Mouse (Mus musculus): ENCODE results near the gene Cenpm.

Cenpm gene

DNA sequence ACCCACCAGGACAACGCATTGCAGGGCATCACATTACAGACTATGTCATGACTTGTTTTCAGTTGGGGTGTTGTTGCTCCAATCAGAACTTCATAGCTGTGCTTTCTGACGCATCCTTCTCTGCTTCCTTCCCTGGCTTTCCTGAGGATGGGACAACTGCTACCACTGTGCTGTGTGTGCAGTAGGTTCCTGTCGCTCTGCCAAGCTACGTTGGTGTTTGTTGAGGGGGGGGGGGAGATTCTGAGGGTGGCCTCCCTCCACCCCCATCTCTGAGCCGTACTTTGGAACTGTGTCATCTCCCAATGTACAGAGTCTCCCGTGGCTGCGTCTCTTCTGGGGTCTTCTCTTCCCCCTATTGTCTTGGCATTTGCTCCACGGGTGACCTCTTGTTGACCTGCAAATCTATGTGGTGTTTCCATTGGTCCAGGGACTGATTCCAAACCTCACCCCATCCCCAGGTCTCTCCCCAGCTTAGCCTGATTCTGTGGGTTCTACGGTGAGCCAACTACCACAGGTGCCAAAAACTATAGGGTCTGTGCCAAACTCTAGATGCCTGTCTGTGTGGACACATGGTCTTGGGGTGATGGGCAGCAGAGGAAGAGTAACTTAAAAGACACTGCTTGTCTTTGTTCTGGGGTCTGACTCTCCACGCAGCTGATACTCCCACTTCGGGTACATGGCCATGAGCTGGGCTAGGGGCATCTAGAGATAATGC lies 29.1 kb downstream of the Cenpm start:
- DNase-seq (ENCODE audit: low spot score): no peak

DNA sequence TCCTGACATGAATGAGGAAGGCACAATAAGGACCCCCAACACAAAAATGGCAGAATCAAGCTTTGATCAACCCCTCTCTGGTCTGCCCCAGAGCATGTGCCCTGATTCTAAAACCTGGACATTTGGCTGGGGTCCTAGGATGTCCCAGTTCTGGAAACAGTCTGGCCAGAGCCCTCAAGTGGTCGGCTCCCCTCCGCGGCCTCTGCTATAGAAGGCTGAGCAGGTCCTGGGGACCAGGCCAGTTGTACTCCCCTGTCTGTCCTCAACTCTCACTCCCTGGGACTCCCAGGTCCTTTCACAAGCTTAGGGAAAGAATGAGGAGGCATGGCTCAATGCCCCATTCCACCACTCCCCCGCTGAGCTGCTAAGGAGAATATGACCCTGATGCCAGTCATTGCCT lies 31.3 kb downstream of the Cenpm start:
- DNase-seq (ENCODE audit: low spot score): no peak

DNA sequence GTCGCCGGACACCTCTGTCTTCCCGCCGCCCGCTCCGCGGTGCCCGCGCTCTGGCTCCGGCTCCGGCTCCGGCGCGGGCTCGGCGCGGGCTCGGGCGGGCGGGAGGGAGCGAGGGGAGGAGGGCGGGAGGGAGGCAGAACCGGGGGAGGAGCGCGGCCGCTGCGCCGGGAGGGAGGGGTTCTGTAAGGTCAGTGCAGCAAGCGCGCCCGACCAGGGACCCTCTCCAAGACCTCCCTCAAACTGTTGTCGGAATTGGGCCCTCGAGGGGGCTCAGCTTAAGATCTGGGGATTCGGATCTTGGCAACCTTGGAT lies 31.8 kb downstream of the Cenpm start, which contains the start of gene Shisa8:
Shisa8 (minus strand) TSS at position 64 of the 312 bp plus-strand sequence.
- DNase-seq (ENCODE audit: low spot score): no peak

DNA sequence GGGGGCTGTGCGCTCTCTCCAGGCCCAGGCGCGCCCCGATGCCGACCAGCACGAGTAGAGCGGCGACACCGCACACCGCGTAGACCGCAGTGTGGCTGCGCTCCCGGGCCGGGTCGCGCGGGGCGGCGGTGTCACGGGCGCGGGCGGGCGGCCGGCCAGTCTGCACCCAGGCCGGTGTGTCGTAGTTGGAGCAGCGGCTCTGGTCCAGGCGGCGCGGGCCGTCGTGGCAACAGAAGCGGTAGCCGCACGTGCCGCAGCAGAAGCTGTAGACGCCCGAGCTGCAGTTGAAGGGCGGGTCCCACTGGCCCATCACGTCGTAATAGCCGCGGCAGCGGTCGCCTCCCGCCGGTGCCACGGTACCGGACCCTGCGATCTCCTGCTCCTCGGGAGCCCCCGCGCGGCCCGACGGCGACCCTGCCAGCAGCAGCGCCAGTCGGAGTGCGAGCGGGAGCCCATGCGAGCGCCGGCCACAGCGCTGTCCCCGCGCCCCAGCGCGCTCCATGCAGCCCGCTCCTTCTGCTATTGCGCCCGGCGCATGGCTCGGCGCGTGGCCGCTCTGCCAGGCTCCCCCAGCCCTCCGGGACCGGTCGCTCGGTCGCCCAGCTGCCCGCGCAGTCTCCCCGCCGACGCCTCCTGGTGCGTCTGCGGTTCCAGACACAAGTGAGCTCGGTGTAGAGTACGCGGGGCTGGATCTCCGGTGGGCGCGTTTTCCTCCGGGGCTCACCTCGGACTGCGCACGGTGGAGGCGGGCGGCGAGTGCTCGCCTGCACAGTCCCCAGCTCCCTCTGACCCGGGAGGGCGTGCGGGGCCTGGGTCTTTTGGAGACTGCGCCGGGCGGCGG lies 32.4 kb downstream of the Cenpm start:
- DNase-seq (ENCODE audit: low spot score): no peak

- no peak for DNase-seq (ENCODE audit: low spot score)
Measured at GRCm38 (mm10) chr15:82211281-82211680, 33.3 kb downstream of the Cenpm start.

- DNase-seq (ENCODE audit: low spot score): no peak
Measured at GRCm38 (mm10) chr15:82210801-82211200, 33.7 kb downstream of the Cenpm start.

GRCm38 (mm10) chr15:82209295-82210050 lies 35.1 kb downstream of the Cenpm start:
- no peak for DNase-seq (ENCODE audit: low spot score)

- DNase-seq (ENCODE audit: low spot score): no peak
Measured at GRCm38 (mm10) chr15:82208307-82208706, 36.2 kb downstream of the Cenpm start.

DNA sequence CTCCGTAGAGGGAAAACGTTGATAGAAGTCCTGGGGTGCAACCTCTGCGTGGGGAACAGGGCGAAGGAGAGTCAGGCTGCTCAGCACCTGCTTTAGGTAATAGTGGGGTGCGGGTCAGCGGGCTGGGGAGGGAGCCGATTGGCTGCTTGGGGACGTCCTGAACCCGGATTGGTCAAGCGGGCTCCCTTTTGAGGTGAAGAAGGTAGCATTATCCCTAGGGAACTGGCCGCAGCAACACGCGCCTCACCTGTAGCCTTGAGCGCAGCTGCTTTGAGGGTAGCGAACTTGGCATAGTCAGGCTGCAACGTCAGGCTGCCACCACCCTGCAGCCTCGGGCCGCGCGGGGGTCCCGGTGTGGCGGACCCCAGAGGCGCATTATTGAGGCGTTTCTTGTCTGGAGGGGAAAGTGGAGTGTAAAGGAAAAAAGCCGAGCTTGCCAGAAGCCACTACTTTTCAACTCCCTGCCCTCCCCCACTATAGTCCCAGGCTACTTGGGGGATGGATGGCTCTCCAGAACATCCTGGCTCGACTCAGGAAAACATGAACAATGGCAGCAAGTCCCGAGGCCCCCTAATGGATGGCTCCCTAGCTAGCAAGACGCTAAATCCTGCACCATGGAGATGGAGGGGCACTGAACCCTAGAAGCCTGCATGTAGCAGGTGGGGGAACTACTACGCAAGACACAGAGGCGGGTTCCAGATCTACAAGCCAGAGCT lies 36.9 kb downstream of the Cenpm start:
- DNase-seq (ENCODE audit: low spot score): no peak

GRCm38 (mm10) chr15:82207105-82207459 lies 37.5 kb downstream of the Cenpm start:
- DNase-seq (ENCODE audit: low spot score): no peak

- DNase-seq (ENCODE audit: low spot score): no peak
Measured at GRCm38 (mm10) chr15:82206365-82207104, 38.0 kb downstream of the Cenpm start.

GRCm38 (mm10) chr15:82204680-82205371 lies 39.7 kb downstream of the Cenpm start:
- DNase-seq (ENCODE audit: low spot score): no peak

GRCm38 (mm10) chr15:82203611-82204351 lies 40.8 kb downstream of the Cenpm start:
- no peak for DNase-seq (ENCODE audit: low spot score)

GRCm38 (mm10) chr15:82203090-82203489 lies 41.5 kb downstream of the Cenpm start:
- no peak for DNase-seq (ENCODE audit: low spot score)

DNA sequence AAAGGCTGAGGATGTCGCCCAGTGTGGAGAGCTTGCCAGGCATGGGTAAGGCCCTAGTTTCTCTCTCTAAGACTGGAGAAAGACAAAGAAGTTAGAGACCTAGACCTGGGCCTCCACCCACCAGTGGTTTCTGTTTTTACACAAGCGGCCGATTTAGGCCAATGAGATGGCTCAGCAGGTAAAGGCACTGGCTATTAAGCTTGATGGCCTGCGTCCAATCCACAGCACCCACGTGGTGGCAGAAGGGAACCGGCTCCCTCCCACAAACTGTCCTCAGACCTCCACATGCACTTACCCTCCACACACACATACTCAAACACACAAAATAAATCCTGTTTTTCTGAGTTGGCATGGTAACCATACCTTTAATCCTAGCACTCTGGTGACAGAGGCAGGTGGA lies 42.5 kb downstream of the Cenpm start:
- no peak for DNase-seq (ENCODE audit: low spot score)

- DNase-seq (ENCODE audit: low spot score): no peak
Measured at GRCm38 (mm10) chr15:82199546-82199945, 45.0 kb downstream of the Cenpm start.

- no peak for DNase-seq (ENCODE audit: low spot score)
Measured at GRCm38 (mm10) chr15:82198342-82198741, 46.2 kb downstream of the Cenpm start.

- DNase-seq (ENCODE audit: low spot score): no peak
Measured at GRCm38 (mm10) chr15:82197937-82198336, 46.6 kb downstream of the Cenpm start.

DNA sequence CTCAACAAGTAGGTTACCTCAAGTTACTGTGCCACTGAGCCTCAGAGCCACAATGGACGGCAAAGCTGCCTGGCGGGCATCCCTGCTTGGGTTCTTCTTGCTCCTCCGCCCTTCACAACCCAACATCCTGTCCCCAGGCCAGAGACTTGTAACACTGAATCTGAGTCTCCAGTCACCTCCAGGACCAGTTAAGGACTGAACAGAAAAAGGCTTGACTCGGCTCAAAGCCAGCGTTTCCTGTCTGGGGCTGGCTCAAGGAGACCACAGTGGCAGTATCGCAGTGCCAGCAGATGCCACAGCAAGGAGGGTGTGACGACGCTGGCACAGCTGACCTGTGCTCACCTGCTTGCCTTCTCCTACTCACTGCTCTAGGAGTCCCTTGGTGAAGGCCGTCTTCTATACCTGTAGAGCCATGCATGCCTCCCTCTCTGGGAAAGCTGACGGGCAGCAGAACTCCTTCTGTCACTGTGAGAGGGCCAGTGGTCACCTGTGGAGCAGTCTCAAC lies 47.2 kb downstream of the Cenpm start:
- no peak for DNase-seq (ENCODE audit: low spot score)

GRCm38 (mm10) chr15:82196300-82196699 lies 48.2 kb downstream of the Cenpm start:
- no peak for DNase-seq (ENCODE audit: low spot score)
